Mouse (Mus musculus) bone marrow macrophage, adult 2 months (primary cell): ENCODE measurements around the gene Vstm2a.

Source experiments
- CTCF ChIP-seq: IDR thresholded peaks from 2 replicates; pipeline ENCODE4 v1.5.1; 2012; ENCODE audit warnings: low read depth, mild to moderate bottlenecking, low read length, moderate library complexity
- POLR2A ChIP-seq: IDR thresholded peaks from 2 replicates; pipeline ENCODE4 v1.6.1; 2012; ENCODE audit warnings: mild to moderate bottlenecking, low read depth, low read length, borderline replicate concordance

DNA sequence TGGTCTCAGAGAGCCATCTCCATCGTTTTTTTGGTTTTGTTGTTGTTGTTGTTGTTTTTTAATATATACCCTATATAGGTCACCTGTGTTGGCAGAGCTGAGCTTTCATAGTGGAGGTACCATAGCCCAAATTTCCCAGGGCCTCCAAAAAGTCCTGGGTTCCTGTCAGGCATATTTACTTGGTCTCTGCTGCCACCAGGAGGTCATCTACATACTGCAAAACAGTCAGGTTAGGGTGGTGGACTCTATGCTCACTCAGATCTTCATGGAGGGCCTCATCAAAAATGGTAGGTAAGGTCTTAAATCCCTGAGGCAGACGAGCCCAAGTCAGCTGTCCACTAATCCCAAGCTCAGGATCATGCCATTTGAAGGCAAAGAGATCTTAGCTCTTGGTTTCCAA is 146.1 kb downstream of the Vstm2a start:
- no peak for TF ChIP-seq CTCF
- TF ChIP-seq POLR2A, result no peak
